Mouse (Mus musculus): ENCODE data around the gene Adgrl3. TPM values are rescaled to one million over a fixed set of nuclear protein-coding genes. Genes with fewer than 3 reads are reported as not detected.

The Adgrl3 gene
- total and polyA plus RNA-seq, 3 experiments = 1.2 to 3.4 (median 3.1) TPM

- no peak for DNase-seq
Observed at GRCm38 (mm10) chr5:81564294-81564693, 544.4 kb downstream of the Adgrl3 start.

DNA sequence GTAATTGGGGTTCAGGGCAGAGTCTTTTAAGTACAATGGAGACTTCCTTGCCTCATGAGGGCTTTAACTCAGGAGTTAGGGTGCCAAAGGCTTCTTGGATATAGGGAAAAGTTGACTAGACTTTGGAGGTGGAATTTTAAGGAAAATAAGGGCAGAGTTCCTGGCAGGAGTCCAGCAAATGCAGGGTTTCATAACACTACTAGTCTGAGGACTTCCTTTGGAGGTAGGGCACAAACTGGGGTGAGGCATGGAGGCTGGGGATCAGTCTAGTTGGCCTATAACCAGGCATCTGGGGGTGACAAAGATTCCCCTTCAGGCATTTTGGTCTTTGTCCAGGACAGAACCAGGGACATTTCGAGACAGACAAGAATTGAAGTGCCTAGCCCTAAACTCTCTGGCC is 546.6 kb downstream of the Adgrl3 start:
- DNase-seq = no peak

GRCm38 (mm10) chr5:81568743-81569142 is 548.8 kb downstream of the Adgrl3 start:
- peak; percentile 32 for DNase-seq

DNA sequence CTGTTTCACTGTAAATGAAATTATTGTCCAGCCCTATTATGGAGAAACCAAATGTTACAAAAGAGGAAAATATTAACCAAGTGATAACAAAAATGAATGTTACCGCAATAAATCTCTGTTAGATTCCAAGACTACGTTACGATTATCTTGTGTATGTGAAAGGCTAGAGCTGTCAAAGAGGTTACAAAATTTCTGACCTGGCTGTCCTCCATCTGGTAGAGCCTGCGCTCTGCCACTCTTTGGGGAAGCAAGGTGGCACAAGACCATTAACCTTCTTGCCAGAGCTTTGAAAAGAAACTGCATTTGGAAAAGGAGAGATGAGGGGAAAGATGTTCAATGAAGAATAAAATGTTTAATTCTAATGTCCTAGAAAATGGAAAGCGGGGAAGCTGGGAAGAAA is 562.9 kb downstream of the Adgrl3 start:
- peak; percentile 8 for DNase-seq

DNA sequence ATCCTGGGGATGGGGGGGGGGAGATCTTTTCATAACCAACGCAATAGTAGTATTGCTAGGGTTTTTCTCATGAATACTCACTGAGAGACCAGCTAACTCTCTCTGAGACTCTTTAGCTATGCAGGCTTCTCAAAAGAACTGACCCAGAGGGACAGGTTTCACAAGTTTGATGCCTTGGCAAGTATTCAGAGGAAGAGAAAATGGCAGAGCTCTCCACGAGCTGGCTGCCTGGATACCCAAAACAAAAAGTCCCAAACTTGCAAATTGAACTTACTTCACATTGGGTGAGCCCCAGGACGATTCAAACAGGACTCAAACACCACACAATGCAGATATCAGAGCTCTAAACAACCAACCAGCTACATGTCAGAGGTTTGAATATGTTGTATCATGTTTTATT is 563.5 kb downstream of the Adgrl3 start:
- DNase-seq = peak; percentile 21

DNA sequence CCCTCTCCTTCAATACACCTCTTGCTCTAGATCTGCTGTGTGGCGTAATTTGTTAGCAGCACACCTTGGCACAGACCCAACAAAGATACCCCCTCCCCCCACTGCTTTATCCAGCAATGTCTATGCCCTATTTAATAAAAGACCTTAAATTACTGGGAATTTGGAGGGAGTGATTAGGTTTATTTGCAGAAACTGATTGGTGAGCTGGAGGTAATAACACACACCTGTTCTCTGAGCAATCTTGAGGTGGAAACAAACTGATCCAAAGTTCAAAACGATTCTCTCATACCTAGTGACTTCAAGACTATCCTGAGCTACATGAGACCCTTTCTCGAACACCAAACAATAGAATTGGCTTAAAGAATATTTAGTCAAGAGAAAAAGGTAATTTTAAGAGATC is 565.0 kb downstream of the Adgrl3 start:
- DNase-seq = no peak

GRCm38 (mm10) chr5:81590005-81590694 is 570.2 kb downstream of the Adgrl3 start:
- DNase-seq = no peak

GRCm38 (mm10) chr5:81591481-81591880 is 571.5 kb downstream of the Adgrl3 start:
- no peak for DNase-seq

- no peak for DNase-seq
Observed at GRCm38 (mm10) chr5:81593396-81593995, 573.6 kb downstream of the Adgrl3 start.

- DNase-seq = no peak
Observed at GRCm38 (mm10) chr5:81598041-81598440, 578.1 kb downstream of the Adgrl3 start.

DNA sequence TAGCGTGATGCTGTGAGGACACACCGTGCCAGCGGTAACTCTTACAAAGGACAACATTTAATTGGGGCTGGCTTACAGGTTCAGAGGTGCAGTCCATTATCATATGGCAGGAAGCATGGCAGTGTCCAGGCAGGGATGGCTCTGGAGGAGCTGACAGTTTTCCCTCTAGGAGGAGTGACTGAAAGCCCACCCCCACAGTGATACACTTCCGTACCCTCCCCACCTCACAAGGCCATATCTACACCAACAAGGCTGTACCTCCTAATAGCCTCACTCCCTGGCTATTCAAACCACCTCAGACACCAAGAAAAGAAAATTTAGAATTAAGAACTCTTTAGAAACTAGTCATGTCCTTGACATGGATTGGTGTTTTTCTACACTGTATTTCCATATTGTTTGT is 583.0 kb downstream of the Adgrl3 start:
- no peak for DNase-seq

DNA sequence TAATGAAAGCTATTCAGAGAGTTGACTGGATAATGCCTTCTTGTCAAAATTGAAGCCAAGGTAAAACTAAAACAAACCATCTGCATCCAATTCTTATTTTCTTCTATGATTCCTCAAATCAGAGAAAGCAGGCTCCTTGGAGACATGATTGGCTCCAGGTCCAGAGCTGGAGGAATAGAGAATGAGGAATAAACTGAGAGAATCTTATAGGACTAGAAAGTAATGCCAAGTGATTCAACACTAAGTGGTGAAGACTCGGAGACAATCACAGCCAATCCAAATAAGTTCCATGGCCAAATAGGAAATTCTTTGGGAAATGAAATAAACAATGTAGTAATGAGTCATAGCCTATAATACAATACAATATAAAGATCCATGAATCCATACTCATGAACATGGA is 585.7 kb downstream of the Adgrl3 start:
- DNase-seq = no peak

DNA sequence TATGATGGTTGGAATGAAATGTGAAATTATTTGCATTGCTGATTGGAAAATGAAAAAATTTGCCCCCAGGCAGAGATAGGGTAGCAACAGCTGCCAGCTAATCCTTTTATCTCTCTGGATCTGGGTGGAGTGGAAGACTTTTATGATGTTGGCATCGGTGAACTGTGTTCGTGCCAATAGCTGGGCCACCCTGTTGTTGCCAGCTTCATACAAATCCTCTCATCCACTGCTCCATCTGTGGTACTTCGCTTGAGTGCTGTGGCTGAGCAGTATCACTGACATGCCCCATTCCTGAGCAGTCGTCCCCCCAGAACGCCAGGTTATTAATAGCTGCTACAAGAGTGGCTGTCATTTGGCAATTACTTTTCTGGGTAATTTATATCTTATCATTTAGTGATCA is 590.3 kb downstream of the Adgrl3 start:
- DNase-seq = peak; percentile 2

GRCm38 (mm10) chr5:81614674-81615073 is 594.7 kb downstream of the Adgrl3 start:
- no peak for DNase-seq

DNA sequence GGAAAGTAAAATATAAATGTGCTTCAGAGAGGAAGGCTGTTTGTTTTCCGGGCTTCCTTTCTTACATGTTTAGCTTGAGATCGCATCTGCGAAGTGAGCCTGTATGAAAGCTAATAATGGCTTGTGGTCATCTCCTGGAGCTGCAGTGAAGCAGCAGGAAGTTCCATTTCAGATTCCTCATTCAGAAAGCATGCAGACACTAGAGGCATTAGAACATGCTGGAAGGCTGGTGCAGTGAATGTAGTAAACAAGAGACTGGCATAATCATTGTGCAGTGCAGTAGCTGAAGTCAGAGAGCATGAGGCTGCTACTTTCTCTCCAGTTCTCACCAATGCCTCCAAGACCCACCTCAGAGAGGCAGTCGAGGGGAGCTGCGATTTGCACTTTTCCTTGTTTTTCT is 601.2 kb downstream of the Adgrl3 start:
- no peak for DNase-seq

- DNase-seq = no peak
Observed at GRCm38 (mm10) chr5:81621715-81622114, 601.8 kb downstream of the Adgrl3 start.

GRCm38 (mm10) chr5:81623846-81624245 is 603.9 kb downstream of the Adgrl3 start:
- no peak for DNase-seq

DNA sequence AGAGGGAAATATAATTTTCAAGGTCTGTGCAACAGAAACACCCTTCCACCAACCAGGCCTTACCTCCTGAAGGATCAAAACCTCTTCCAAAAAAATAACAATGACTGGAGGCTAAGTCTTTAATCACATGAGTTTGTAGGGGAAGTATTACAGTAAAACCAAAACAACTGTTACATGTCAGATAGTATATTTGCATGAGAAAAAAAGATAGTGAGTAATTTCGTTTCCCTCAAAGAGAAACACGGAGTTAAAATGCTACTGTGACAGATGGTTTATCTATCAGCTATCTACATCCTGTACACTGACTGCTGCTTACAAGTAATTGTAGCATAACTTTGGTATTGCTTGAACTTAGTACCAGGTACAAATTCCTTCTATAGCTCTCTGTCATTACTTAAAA is 616.2 kb downstream of the Adgrl3 start:
- DNase-seq = no peak

DNA sequence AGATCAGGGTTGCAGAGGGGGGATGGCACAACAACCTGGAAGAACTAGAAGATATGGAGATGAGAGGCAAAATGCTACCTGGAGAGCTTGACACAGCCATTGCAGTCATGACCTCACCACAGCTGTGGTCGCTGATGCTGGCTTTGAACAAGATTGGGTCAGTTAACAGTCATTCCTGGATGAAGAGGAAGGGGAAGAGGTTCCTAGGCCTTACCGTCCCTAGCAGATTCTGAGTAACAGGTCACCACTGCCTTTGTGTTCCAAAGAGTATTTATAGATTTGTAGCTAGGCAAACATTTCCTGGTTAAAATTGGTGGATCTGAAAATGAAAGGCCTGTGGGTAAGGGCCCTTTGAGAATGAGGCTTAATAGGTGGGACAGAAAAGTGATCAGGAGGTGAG is 618.5 kb downstream of the Adgrl3 start:
- DNase-seq = no peak

- peak; percentile 12 for DNase-seq
Observed at GRCm38 (mm10) chr5:81640118-81640517, 620.2 kb downstream of the Adgrl3 start.

DNA sequence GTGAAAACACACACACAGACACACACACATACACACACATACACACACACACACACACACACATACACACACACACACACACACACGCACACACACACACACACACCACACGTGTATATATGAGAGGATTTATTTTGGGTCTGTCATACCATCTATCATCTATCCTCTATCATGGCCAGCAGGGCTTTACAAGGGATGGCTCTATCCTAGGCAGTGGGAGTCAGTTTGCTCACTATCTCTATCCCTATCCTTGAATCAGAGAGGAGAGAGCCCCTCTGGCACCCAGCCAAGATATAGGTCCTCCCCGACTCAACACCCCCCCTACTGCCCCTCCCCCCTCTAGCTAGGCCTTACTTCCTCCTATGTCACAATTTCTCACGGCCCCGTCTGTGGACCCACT is 625.6 kb downstream of the Adgrl3 start:
- no peak for DNase-seq

DNA sequence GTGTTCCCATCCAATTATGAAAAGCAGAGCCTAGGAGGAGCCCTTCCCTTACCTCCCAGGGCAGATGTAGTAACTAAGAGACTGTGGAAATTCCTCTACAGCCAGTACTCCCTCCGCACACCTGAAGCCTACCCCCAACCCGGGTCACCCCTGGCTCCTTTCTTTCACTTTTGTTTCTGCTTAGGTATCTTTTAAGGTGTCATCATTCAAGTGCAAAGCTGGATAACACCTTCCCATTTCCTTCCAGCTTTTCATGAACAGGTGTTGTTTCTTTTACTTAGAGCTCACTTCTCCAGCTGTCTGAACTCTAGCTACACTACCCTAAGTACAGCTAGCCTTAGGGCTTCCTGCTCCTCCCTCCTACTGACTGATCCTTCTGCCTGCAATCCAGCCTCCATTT is 634.0 kb downstream of the Adgrl3 start:
- DNase-seq = no peak

DNA sequence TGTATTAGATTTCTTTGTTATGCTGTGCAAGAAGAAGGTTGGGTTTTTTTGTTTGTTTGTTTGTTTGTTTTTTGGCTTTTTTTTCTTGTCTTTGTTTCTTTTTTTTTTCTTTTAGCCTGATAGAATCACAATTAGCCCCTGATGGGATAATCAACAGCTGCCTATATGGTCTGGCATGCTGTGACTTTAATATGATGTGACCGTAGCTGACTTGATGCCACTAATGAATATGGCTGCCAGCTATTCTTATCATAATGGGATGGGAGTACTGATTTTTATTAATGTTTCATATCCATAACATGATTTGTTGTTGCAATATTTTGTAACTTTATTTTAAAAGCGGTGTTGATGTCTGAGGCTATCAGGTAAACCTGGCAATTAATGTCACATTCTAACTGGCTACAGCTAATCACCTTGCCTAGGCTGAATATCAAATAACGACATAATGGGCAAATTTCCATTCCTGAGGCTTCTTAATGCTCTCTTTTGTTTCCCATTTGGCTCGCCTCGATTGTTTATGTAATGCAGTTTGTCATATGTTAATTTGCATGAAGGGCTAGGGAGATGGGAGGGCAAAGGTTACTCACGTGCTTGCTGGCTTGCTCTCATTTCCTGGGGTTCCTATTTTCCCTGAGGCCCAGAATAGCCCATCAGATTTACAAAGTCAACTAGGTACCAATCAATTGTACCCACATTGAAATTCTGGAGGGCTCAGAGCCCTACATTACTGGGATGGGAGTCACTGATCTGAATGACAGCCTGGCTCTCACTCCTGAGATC is 641.9 kb downstream of the Adgrl3 start:
- no peak for DNase-seq

All from adrenal gland, adult 2 months (tissue).